Mouse (Mus musculus): ENCODE results near the gene D130043K22Rik. TPM values are rescaled to one million over a fixed set of nuclear protein-coding genes. Genes with fewer than 3 reads are reported as not detected.

The D130043K22Rik gene
- 0.10 and 0.11 TPM in 2 replicates for polyA plus RNA-seq (2012; rRNA removed)

GRCm38 (mm10) chr13:24844983-24845955, at the start of gene D130043K22Rik:
TSS of gene D130043K22Rik (plus strand) at chr13:24845135.

GRCm38 (mm10) chr13:24801308-24801921, 43.5 kb upstream of the D130043K22Rik start, which contains the start of gene BC005537:
TSS of gene BC005537 (plus strand) at chr13:24801657.

GRCm38 (mm10) chr13:24831353-24832130, 13.4 kb upstream of the D130043K22Rik start, which contains the start of the genes Acot13 and Tdp2:
TSS of gene Acot13 (minus strand) at chr13:24831540.
TSS of gene Tdp2 (plus strand) at chr13:24831679.

GRCm38 (mm10) chr13:24937108-24937838, 92.3 kb downstream of the D130043K22Rik start, which contains the start of gene Aldh5a1:
TSS of gene Aldh5a1 (minus strand) at chr13:24937661.

GRCm38 (mm10) chr13:24942512-24943282, 97.8 kb downstream of the D130043K22Rik start, which contains the start of gene Gpld1:
TSS of gene Gpld1 (plus strand) at chr13:24943152.

Other genes with a start within 250 kb of the D130043K22Rik start
- not detected in 2 replicates for gene Armh2, start 103.9 kb upstream of the D130043K22Rik start, polyA plus RNA-seq (2012; rRNA removed)
- 0.23 and 0.95 TPM in 2 replicates for gene Gmnn, start 83.2 kb upstream of the D130043K22Rik start, polyA plus RNA-seq (2012; rRNA removed)
- 9.2 and 9.8 TPM in 2 replicates for gene BC005537, start 43.5 kb upstream of the D130043K22Rik start, polyA plus RNA-seq (2012; rRNA removed)
- 34.2 and 54.8 TPM in 2 replicates for gene Acot13, start 13.6 kb upstream of the D130043K22Rik start, polyA plus RNA-seq (2012; rRNA removed)
- 2.7 and 4.9 TPM in 2 replicates for gene Tdp2, start 13.5 kb upstream of the D130043K22Rik start, polyA plus RNA-seq (2012; rRNA removed)
- 2.2 and 5.4 TPM in 2 replicates for gene Aldh5a1, start 92.5 kb downstream of the D130043K22Rik start, polyA plus RNA-seq (2012; rRNA removed)
- gene Gpld1, start 98.0 kb downstream of the D130043K22Rik start, polyA plus RNA-seq (2012; rRNA removed) = 4.4 and 7.1 TPM in 2 replicates
- gene Mrs2, start 175.2 kb downstream of the D130043K22Rik start, polyA plus RNA-seq (2012; rRNA removed) = 9.1 and 14.5 TPM in 2 replicates
- 0.04 TPM in 1 of 2 replicates, not detected in the other for gene Dcdc2a, start 210.9 kb downstream of the D130043K22Rik start, polyA plus RNA-seq (2012; rRNA removed)

All from stomach, adult 2 months (tissue).